2 mouse cellular contexts compared by ENCODE assay signal in genomic region chr7:16914453-16915343, GRCm38 (mm10).
TF ChIP-seq lines count a peak whose summit lies in the region.

No protein-coding gene starts in this region.

TF ChIP-seq in CH12.LX, 34 proteins besides CTCF, POLR2A, EP300 and RAD21:
- TF ChIP-seq TBP (conservative IDR thresholded peaks at IDR 0.05; ENCODE audit: low read depth, low read length) (no peak), NELFE (IDR thresholded peaks at IDR 0.05; ENCODE audit: low read depth, low read length) (0 out of 2 replicates have a peak, but pooled peaks have one; percentile 6), POLR2AphosphoS2 (IDR thresholded peaks at IDR 0.05; ENCODE audit: low read depth, low read length) (peak; percentile 91)

TF ChIP-seq in MEL, 35 proteins besides CTCF, POLR2A, EP300 and RAD21:
- TF ChIP-seq MAFK (IDR thresholded peaks at IDR 0.05; ENCODE audit: borderline replicate concordance, low read depth, low read length) (no peak), ELF1 (IDR thresholded peaks at IDR 0.05; ENCODE audit: low read depth, low read length) (no peak), ETS1 (IDR thresholded peaks at IDR 0.05; ENCODE audit: low read depth, low read length) (no peak), NRF1 (IDR thresholded peaks at IDR 0.05; ENCODE audit: insufficient read depth, low read depth, low read length, poor library complexity, severe bottlenecking) (no peak), POLR2AphosphoS2 (IDR thresholded peaks at IDR 0.05; ENCODE audit: low read length) (peak; percentile 41; the same call in 1 of the 2 replicates), MYB (IDR thresholded peaks at IDR 0.05; ENCODE audit: low read depth, low read length) (no peak), BHLHE40 (IDR thresholded peaks at IDR 0.05; ENCODE audit: borderline replicate concordance, low read depth, low read length) (no peak), USF2 (IDR thresholded peaks at IDR 0.05; ENCODE audit: borderline replicate concordance in 1 of 2, insufficient read depth in 1 of 2, low read depth in 1 of 2, low read length in 2 of 2) (no peak), UBTF (IDR thresholded peaks at IDR 0.05; ENCODE audit: borderline replicate concordance, insufficient read depth, low read depth, low read length) (no peak), CHD2 (IDR thresholded peaks at IDR 0.05; ENCODE audit: low read length) (no peak), GABPA (IDR thresholded peaks at IDR 0.05; ENCODE audit: low read depth, low read length) (no peak), TAL1 (IDR thresholded peaks at IDR 0.05; ENCODE audit: low read length) (no peak), ZMIZ1 (IDR thresholded peaks at IDR 0.05; ENCODE audit: low read depth, low read length) (peak; percentile 22; the same call in 1 of the 2 replicates), USF1 (IDR thresholded peaks at IDR 0.05; ENCODE audit: low read depth, low read length) (no peak), MAX (IDR thresholded peaks at IDR 0.05; ENCODE audit: low read length) (no peak), MXI1 (IDR thresholded peaks at IDR 0.05; ENCODE audit: low read depth, low read length) (no peak)
TF ChIP-seq in MEL: peak in this region for 2.
